Mouse (Mus musculus): ENCODE measurements around the gene Ksr2.

DNA sequence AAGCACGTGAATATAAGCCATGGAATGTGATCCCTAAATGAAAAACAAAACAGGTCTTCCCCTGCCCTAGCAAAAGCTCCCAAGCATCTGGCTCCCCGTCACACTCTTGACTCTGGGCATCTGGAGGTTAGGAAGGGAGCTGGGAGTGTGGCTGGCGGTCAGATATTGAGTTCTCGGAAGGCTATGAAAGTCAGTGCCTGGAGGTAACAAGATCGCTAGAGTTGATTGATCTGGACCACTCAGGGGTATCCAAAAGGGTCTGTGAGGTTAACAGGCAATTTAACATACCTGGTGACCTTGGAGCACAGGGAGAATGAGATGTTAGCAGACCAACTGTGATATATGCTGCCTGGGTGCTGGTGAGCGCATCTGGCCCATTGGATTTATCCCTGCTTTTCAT lies 283.8 kb downstream of the Ksr2 start:
- TF ChIP-seq EP300 (IDR thresholded peaks at IDR 0.05; ENCODE audit: low read length) (no peak), POLR2AphosphoS2 (IDR thresholded peaks at IDR 0.05; ENCODE audit: low read depth, low read length) (no peak)
